Mouse (Mus musculus): ENCODE measurements at regions not wholly inside any gene's neighbourhood (a gene's known extent, or its start where the extent isn't known, plus 50 kb on each side); places are given as distances from the start of the nearest gene placed in this dataset.
"Not testable (repeated sequence)": the region's sequence is repeated elsewhere in the genome, so short reads cannot be mapped to it uniquely, and the experiment has no call there.

- peak in 1 of 2 experiments; percentile 13 for DNase-seq (ENCODE audit: low spot score in 2 of 2)
These were observed 84.8 kb upstream of the Ezh2 start for GRCm38 (mm10) chr6:47679946-47680345.

- DNase-seq (ENCODE audit: low spot score in 2 of 2), result peak; percentile 36 to 53
These were observed 77.6 kb upstream of the Ezh2 start for GRCm38 (mm10) chr6:47672741-47673140.

GRCm38 (mm10) chr6:47652880-47653279 lies 57.7 kb upstream of the Ezh2 start:
- peak; percentile 66 to 67 for DNase-seq (ENCODE audit: low spot score in 2 of 2)

GRCm38 (mm10) chr6:47651385-47651718 lies 56.2 kb upstream of the Ezh2 start:
- DNase-seq (ENCODE audit: low spot score in 2 of 2), result not testable (repeated sequence)

- peak; percentile 99 to 100 for DNase-seq (ENCODE audit: low spot score in 2 of 2)
These were observed 55.6 kb upstream of the Ezh2 start for GRCm38 (mm10) chr6:47650463-47651384.

- DNase-seq (ENCODE audit: low spot score in 2 of 2), result peak; percentile 8 to 20
These were observed 54.8 kb upstream of the Ezh2 start for GRCm38 (mm10) chr6:47649961-47650360.

GRCm38 (mm10) chr6:47649451-47649931 lies 54.4 kb upstream of the Ezh2 start:
- peak; percentile 17 to 22 for DNase-seq (ENCODE audit: low spot score in 2 of 2)

- DNase-seq (ENCODE audit: low spot score in 2 of 2), result peak in 1 of 2 experiments; percentile 9
These were observed 53.8 kb upstream of the Ezh2 start for GRCm38 (mm10) chr6:47648899-47649298.

GRCm38 (mm10) chr6:47648316-47648715 lies 53.2 kb upstream of the Ezh2 start:
- DNase-seq (ENCODE audit: low spot score in 2 of 2), result peak; percentile 6 to 13

GRCm38 (mm10) chr6:47647876-47648275 lies 52.7 kb upstream of the Ezh2 start:
- no peak for DNase-seq (ENCODE audit: low spot score in 2 of 2)

- peak; percentile 3 to 8 for DNase-seq (ENCODE audit: low spot score in 2 of 2)
These were observed 51.8 kb upstream of the Ezh2 start for GRCm38 (mm10) chr6:47646731-47647567.

- DNase-seq (ENCODE audit: low spot score in 2 of 2), result no peak
These were observed 50.9 kb upstream of the Ezh2 start for GRCm38 (mm10) chr6:47646022-47646421.
